Mouse (Mus musculus): ENCODE measurements at regions not wholly inside any gene's neighbourhood (a gene's known extent, or its start where the extent isn't known, plus 50 kb on each side); places are given as distances from the start of the nearest gene placed in this dataset.

DNA sequence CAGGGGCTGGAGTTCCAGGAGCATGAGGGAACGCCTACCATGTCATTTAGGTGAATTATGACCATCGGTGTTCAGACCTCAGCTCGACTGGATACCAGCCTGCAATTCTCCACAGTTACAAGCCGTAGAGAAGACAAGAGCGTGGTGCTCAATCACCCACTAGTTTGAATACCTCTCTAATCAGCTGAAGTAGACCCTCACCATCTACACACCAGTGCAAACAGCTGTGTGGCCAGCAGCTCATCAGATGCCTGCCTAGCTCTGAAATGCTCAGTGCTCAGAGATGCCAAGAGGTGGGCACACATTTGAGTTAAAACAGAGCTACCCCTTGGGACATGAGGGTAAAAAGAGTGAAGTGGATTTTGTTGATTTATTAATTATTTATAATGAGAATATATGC is 660.2 kb downstream of the Magi1 start:
- WGBS, result 20% methylated on average over 5 of the region's 5 CpGs
- Histone ChIP-seq H3K9me3 (no peaks in the 10 kb centered on the region), H3K27ac (no peak overlapping the region), H3K4me3 (replicated peaks) (no peak overlapping the region), H3K27me3 (replicated peaks) (no peaks in the 10 kb centered on the region), H3K36me3 (no peaks in the 10 kb centered on the region), H3K9ac (no peak overlapping the region), H3K4me2 (no peak overlapping the region), H3K4me1 (no peaks in the 10 kb centered on the region)
- ATAC-seq (ENCODE audit: insufficient read depth, low FRiP score, low read depth), result no peak

- no peak overlapping the region for H3K27ac ChIP-seq
- no peaks in the 10 kb centered on the region for H3K4me1 ChIP-seq
- no peak for ATAC-seq (ENCODE audit: insufficient read depth, low FRiP score, low read depth)
- H3K4me3 ChIP-seq (replicated peaks), result no peak overlapping the region
- no peaks in the 10 kb centered on the region for H3K9me3 ChIP-seq
- no peaks in the 10 kb centered on the region for H3K27me3 ChIP-seq (replicated peaks)
- no peak overlapping the region for H3K4me2 ChIP-seq
- no peak overlapping the region for H3K9ac ChIP-seq
- no peaks in the 10 kb centered on the region for H3K36me3 ChIP-seq
Observed at GRCm38 (mm10) chr6:93616926-93617325, 666.8 kb downstream of the Magi1 start.

GRCm38 (mm10) chr6:93600376-93600775 is 657.1 kb upstream of the Adamts9 start:
- Histone ChIP-seq H3K4me1 (no peaks in the 10 kb centered on the region), H3K4me3 (replicated peaks) (no peak overlapping the region), H3K9me3 (no peaks in the 10 kb centered on the region), H3K4me2 (no peak overlapping the region), H3K36me3 (no peaks in the 10 kb centered on the region), H3K27ac (no peak overlapping the region), H3K27me3 (replicated peaks) (no peaks in the 10 kb centered on the region), H3K9ac (no peak overlapping the region)
- no peak for ATAC-seq (ENCODE audit: insufficient read depth, low FRiP score, low read depth)
- WGBS, result 82% methylated on average over 2 of the region's 2 CpGs

DNA sequence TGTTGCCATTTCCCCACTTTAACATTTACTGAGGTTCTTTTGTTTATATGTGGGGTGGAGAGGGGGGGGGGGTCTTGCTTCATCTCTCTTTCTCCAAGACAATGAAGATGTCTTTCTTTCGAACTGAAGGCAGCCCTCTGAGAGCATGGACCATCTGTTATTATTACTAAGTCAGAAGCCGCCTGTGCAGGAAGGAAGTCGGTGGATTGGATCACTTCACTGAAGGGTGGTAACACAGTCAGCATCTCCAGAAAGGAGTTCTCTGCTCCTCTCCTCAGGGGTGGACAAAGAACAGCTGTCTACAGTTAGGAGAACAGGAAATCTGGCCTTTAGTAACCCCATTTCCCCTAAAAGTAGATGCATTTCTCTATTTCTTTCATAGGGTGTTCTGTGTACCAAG is 656.1 kb upstream of the Adamts9 start:
- H3K27me3 ChIP-seq (replicated peaks), result no peaks in the 10 kb centered on the region
- no peaks in the 10 kb centered on the region for H3K36me3 ChIP-seq
- no peak overlapping the region for H3K9ac ChIP-seq
- H3K9me3 ChIP-seq, result no peaks in the 10 kb centered on the region
- H3K4me2 ChIP-seq, result no peak overlapping the region
- H3K4me1 ChIP-seq, result no peaks in the 10 kb centered on the region
- no peak overlapping the region for H3K4me3 ChIP-seq (replicated peaks)
- 49% methylated on average over 3 of the region's 3 CpGs for WGBS
- ATAC-seq (ENCODE audit: insufficient read depth, low FRiP score, low read depth), result no peak
- no peak overlapping the region for H3K27ac ChIP-seq

DNA sequence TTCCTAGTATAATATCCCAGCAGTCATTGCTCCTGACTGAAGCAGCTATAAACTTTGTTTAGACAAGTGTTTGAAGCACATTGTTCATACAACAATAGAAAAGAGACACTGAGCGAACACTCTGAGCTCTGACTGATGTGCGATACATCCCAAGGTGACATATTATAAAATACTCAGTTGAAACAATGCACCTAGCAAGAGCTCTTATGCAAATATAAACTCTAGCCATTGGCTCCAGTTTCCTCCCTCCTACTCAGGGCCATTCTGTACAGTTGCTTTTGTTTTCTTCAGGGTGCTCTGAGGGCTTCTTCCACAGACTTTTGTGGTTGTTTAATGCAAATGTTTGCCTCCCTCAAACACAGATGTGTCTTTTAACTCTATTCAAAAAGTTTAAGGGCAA is 646.6 kb upstream of the Adamts9 start:
- no peak overlapping the region for H3K9ac ChIP-seq
- H3K4me2 ChIP-seq, result no peak overlapping the region
- H3K9me3 ChIP-seq, result no peaks in the 10 kb centered on the region
- H3K36me3 ChIP-seq, result no peaks in the 10 kb centered on the region
- H3K27me3 ChIP-seq (replicated peaks), result no peaks in the 10 kb centered on the region
- WGBS, result 79% methylated on average over 2 of the region's 2 CpGs
- no peak overlapping the region for H3K27ac ChIP-seq
- no peak overlapping the region for H3K4me3 ChIP-seq (replicated peaks)
- ATAC-seq (ENCODE audit: insufficient read depth, low FRiP score, low read depth), result no peak
- no peaks in the 10 kb centered on the region for H3K4me1 ChIP-seq

- no peak for ATAC-seq (ENCODE audit: insufficient read depth, low FRiP score, low read depth)
- no peak overlapping the region for H3K4me2 ChIP-seq
- 72% methylated on average over 2 of the region's 2 CpGs for WGBS
Observed at GRCm38 (mm10) chr6:93586871-93587270, 643.6 kb upstream of the Adamts9 start.

DNA sequence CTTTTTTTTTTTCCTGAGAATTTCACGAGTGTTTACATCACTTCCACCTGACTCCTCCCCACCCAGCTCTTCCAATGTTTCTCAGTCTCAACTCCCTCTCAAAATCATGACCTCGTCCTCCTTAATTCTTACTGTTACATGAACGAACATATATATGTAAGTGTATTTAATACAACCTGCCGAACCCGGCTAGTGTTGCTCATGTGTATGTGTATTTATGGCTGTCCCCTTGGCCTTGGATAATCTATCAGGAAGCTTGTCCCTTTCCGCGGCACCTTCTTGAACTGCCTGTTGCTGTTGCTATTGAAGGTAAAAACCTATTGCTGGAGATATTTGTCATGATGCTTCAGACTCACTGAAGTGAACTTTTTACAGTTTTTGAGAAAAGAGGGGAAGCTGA is 637.8 kb upstream of the Adamts9 start:
- 69% methylated on average over 7 of the region's 7 CpGs for WGBS

More at GRCm38 (mm10) chr6:93586871-93587270, 643.6 kb upstream of the Adamts9 start:
- Histone ChIP-seq H3K36me3 (no peaks in the 10 kb centered on the region), H3K4me3 (replicated peaks) (no peak overlapping the region), H3K9me3 (no peaks in the 10 kb centered on the region), H3K4me1 (no peaks in the 10 kb centered on the region), H3K27me3 (replicated peaks) (no peaks in the 10 kb centered on the region), H3K9ac (no peak overlapping the region), H3K27ac (no peak overlapping the region)

DNA sequence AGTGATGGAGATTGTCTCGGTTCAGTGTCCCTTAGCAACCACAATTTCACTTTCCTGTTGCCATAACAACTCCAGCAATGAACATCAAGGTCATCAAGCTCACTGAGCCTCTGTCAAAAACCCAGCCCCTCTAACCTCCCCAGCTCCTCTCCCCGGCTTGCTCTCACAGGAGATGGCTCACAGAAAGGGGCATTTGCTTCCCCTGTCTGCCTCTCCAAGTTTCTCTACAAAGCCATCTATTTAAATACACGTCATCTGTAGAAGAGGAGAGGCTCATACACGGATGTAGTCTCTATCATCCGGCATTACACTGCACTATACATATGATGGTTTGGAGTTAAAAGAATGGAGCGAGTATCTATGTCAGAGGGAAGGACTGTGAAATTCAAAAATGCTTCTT is 637.4 kb upstream of the Adamts9 start:
- Histone ChIP-seq H3K27ac (no peak overlapping the region), H3K4me3 (replicated peaks) (no peak overlapping the region), H3K4me1 (no peaks in the 10 kb centered on the region), H3K27me3 (replicated peaks) (no peaks in the 10 kb centered on the region), H3K9ac (no peak overlapping the region), H3K36me3 (no peaks in the 10 kb centered on the region), H3K9me3 (no peaks in the 10 kb centered on the region), H3K4me2 (no peak overlapping the region)
- ATAC-seq (ENCODE audit: insufficient read depth, low FRiP score, low read depth), result no peak
- WGBS, result 65% methylated on average over 6 of the region's 6 CpGs

More for the DNA sequence above, 637.8 kb upstream of the Adamts9 start:
- H3K9ac ChIP-seq, result no peak overlapping the region
- no peaks in the 10 kb centered on the region for H3K9me3 ChIP-seq
- no peak for ATAC-seq (ENCODE audit: insufficient read depth, low FRiP score, low read depth)
- H3K4me2 ChIP-seq, result no peak overlapping the region
- H3K27ac ChIP-seq, result no peak overlapping the region
- H3K4me1 ChIP-seq, result no peaks in the 10 kb centered on the region
- no peak overlapping the region for H3K4me3 ChIP-seq (replicated peaks)
- no peaks in the 10 kb centered on the region for H3K27me3 ChIP-seq (replicated peaks)
- H3K36me3 ChIP-seq, result no peaks in the 10 kb centered on the region

DNA sequence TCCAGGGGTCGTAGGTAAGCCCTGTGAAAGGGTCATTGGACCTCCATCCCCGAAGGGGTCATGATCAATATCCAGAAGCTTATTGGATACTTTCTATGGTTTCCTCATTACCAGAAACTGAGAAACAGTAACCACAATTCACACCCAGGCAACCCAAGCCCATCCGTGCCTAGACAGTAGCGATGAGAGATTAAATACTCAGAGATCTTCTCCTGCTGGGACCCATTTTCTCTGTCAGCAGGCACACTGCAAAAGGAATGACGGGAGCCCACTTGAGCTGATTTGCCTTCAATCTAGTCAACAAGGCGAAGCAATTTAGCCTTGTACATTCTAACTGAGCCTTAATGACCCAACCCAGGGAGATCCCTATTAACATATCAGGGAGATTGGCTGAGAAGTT is 632.0 kb upstream of the Adamts9 start:
- H3K4me3 ChIP-seq (replicated peaks), result no peak overlapping the region
- H3K9ac ChIP-seq, result no peak overlapping the region
- H3K4me1 ChIP-seq, result no peaks in the 10 kb centered on the region
- no peaks in the 10 kb centered on the region for H3K27me3 ChIP-seq (replicated peaks)
- no peak overlapping the region for H3K27ac ChIP-seq
- no peak for ATAC-seq (ENCODE audit: insufficient read depth, low FRiP score, low read depth)
- no peaks in the 10 kb centered on the region for H3K9me3 ChIP-seq
- no peak overlapping the region for H3K4me2 ChIP-seq
- H3K36me3 ChIP-seq, result no peaks in the 10 kb centered on the region
- 86% methylated on average over 6 of the region's 6 CpGs for WGBS

GRCm38 (mm10) chr6:93573679-93574635 is 630.7 kb upstream of the Adamts9 start:
- ATAC-seq (ENCODE audit: insufficient read depth, low FRiP score, low read depth), result no peak
- WGBS, result 76% methylated on average over 7 of the region's 7 CpGs
- no peak overlapping the region for H3K9ac ChIP-seq
- no peaks in the 10 kb centered on the region for H3K27me3 ChIP-seq (replicated peaks)
- no peak overlapping the region for H3K27ac ChIP-seq
- H3K4me3 ChIP-seq (replicated peaks), result no peak overlapping the region
- H3K9me3 ChIP-seq, result no peaks in the 10 kb centered on the region
- H3K4me1 ChIP-seq, result no peaks in the 10 kb centered on the region
- no peaks in the 10 kb centered on the region for H3K36me3 ChIP-seq
- H3K4me2 ChIP-seq, result no peak overlapping the region

GRCm38 (mm10) chr6:93569866-93570265 is 626.6 kb upstream of the Adamts9 start:
- H3K36me3 ChIP-seq, result no peaks in the 10 kb centered on the region
- ATAC-seq (ENCODE audit: insufficient read depth, low FRiP score, low read depth), result no peak
- WGBS, result 81% methylated on average over 2 of the region's 2 CpGs

DNA sequence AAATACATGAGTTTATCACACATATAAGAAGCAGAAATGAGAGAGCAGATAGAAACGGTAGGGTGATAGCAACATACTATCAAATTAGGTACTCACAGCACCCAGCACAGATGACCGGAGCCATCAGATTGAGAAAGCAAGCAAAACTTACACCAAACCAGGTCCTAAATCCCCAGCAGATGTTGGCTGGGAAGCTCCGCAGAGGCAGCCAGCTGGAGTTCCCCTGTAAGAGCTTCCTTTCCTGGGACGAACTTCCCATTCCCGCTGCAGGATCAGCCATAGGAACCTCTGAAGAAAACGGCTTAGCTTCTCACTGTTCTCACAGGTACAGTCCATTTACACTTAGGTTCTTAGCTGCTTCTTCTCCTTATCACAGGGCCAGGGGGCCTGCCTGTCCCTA is 625.9 kb upstream of the Adamts9 start:
- H3K9ac ChIP-seq, result no peak overlapping the region
- no peak for ATAC-seq (ENCODE audit: insufficient read depth, low FRiP score, low read depth)
- no peaks in the 10 kb centered on the region for H3K4me1 ChIP-seq
- no peak overlapping the region for H3K4me3 ChIP-seq (replicated peaks)
- no peak overlapping the region for H3K27ac ChIP-seq
- no peak overlapping the region for H3K4me2 ChIP-seq
- H3K36me3 ChIP-seq, result no peaks in the 10 kb centered on the region
- no peaks in the 10 kb centered on the region for H3K9me3 ChIP-seq
- 78% methylated on average over 6 of the region's 6 CpGs for WGBS
- H3K27me3 ChIP-seq (replicated peaks), result no peaks in the 10 kb centered on the region

More at GRCm38 (mm10) chr6:93569866-93570265, 626.6 kb upstream of the Adamts9 start:
- H3K4me3 ChIP-seq (replicated peaks), result no peak overlapping the region
- no peaks in the 10 kb centered on the region for H3K4me1 ChIP-seq
- no peaks in the 10 kb centered on the region for H3K9me3 ChIP-seq
- H3K27me3 ChIP-seq (replicated peaks), result no peaks in the 10 kb centered on the region
- no peak overlapping the region for H3K27ac ChIP-seq
- no peak overlapping the region for H3K9ac ChIP-seq
- no peak overlapping the region for H3K4me2 ChIP-seq

Measured in stomach, embryonic 15.5 days (tissue).